Mouse (Mus musculus) limb, embryonic 11.5 days (tissue): ENCODE measurements around the gene Polr2a. TPM values are rescaled to one million over a fixed set of nuclear protein-coding genes. Genes with fewer than 3 reads are reported as not detected.

Experiments
- ATAC-seq: fragments of 200-750 bp; cut with Nextera tagmentation; 2 replicates; pipeline ENCODE4 v1.8.0; 2017; ENCODE audit warnings: low read depth; ENCODE audit not compliant: insufficient number of reproducible peaks, low FRiP score, low TSS enrichment
- DNase-seq: peaks from one replicate; pipeline ENCODE4 v3.0.0-alpha.2; 2015; ENCODE audit warnings: low spot score
- H3K27ac ChIP-seq: fragments of 300-500 bp; sonication (generic); replicated peaks from 2 replicates; pipeline ENCODE4 v1.5.1; 2014; ENCODE audit warnings: low read depth, mild to moderate bottlenecking, low read length
- H3K27me3 ChIP-seq: fragments of 300-500 bp; sonication (generic); 2 replicates; pipeline ENCODE4 v1.6.1; 2014; ENCODE audit warnings: mild to moderate bottlenecking, low read length, mixed read lengths; ENCODE audit not compliant: control insufficient read depth, insufficient read depth
- H3K36me3 ChIP-seq: fragments of 300-500 bp; sonication (generic); 2 replicates; pipeline ENCODE4 v1.6.1; 2014; ENCODE audit warnings: mild to moderate bottlenecking, low read length, moderate library complexity, mixed read lengths; ENCODE audit not compliant: control insufficient read depth, insufficient read depth
- H3K4me1 ChIP-seq: fragments of 300-500 bp; sonication (generic); 2 replicates; pipeline ENCODE4 v1.6.1; 2014; ENCODE audit warnings: low read length, mixed read lengths; ENCODE audit not compliant: control insufficient read depth, insufficient read depth
- H3K4me2 ChIP-seq: fragments of 300-500 bp; sonication (generic); 2 replicates; pipeline ENCODE4 v1.6.1; 2014; ENCODE audit warnings: low read depth, mild to moderate bottlenecking, moderate library complexity; ENCODE audit not compliant: severe bottlenecking
- H3K4me3 ChIP-seq: fragments of 300-500 bp; sonication (generic); 2 replicates; pipeline ENCODE4 v1.5.1; 2014; ENCODE audit warnings: low read depth, low read length
- H3K9ac ChIP-seq: fragments of 300-500 bp; sonication (generic); 2 replicates; pipeline ENCODE4 v1.6.1; 2014; ENCODE audit warnings: mild to moderate bottlenecking, low read length
- H3K9me3 ChIP-seq: fragments of 300-500 bp; sonication (generic); 2 replicates; pipeline ENCODE4 v1.6.1; 2016; ENCODE audit warnings: low read length; ENCODE audit not compliant: control insufficient read depth
- WGBS: fragments of 180-500 bp; shearing (Covaris S2); extraction: QIAGEN DNeasy Blood & Tissue Kit; methylation state at CpG from one replicate; pipeline ENCODE4 v1.1.7; 2014; 5-methylcytosine and 5-hydroxymethylcytosine counted together
- polyA plus RNA-seq: library from polyadenylated mRNA; unstranded; fragments of >200 nt; fragmentation: Nextera tagmentation; extraction: Ambion mirVana; gene quantifications from 2 replicates; pipeline ENCODE4 v1.2.1, GENCODE M21; 2014

Gene Polr2a
- polyA plus RNA-seq, 1 experiment from 2014 or later: 64.0 TPM

- Histone ChIP-seq H3K9ac (no peak overlapping the region), H3K4me1 (no peaks in the 10 kb centered on the region), H3K4me3 (no peak overlapping the region), H3K27me3 (peaks cover 9% of the 10 kb centered on the region; the same call in 1 of the 2 replicates), H3K4me2 (no peak overlapping the region), H3K9me3 (no peaks in the 10 kb centered on the region), H3K27ac (no peak overlapping the region), H3K36me3 (no peaks in the 10 kb centered on the region)
- DNase-seq (no peak), ATAC-seq (no peak)
- WGBS: 66% methylated on average over 26 of the region's 26 CpGs
Observed at GRCm38 (mm10) chr11:69777504-69778257, 19.2 kb upstream of the Polr2a start.

GRCm38 (mm10) chr11:69776488-69776887, 18.1 kb upstream of the Polr2a start:
- H3K36me3 ChIP-seq: no peaks in the 10 kb centered on the region
- H3K4me1 ChIP-seq: no peaks in the 10 kb centered on the region
- H3K27me3 ChIP-seq: peaks cover 9% of the 10 kb centered on the region; the same call in 1 of the 2 replicates
- DNase-seq (no peak), ATAC-seq (no peak)
- H3K9me3 ChIP-seq: no peaks in the 10 kb centered on the region
- H3K4me3 ChIP-seq: no peak overlapping the region
- H3K27ac ChIP-seq: no peak overlapping the region
- H3K4me2 ChIP-seq: no peak overlapping the region
- no peak overlapping the region for H3K9ac ChIP-seq
- WGBS: 78% methylated on average over 20 of the region's 20 CpGs

GRCm38 (mm10) chr11:69775716-69776115, 17.3 kb upstream of the Polr2a start:
- DNase-seq: no peak
- H3K9ac ChIP-seq: no peak overlapping the region
- no peak for ATAC-seq
- no peak overlapping the region for H3K27ac ChIP-seq
- H3K4me2 ChIP-seq: no peak overlapping the region
- no peaks in the 10 kb centered on the region for H3K9me3 ChIP-seq
- H3K4me3 ChIP-seq: no peak overlapping the region
- no peaks in the 10 kb centered on the region for H3K36me3 ChIP-seq
- H3K27me3 ChIP-seq: peaks cover 9% of the 10 kb centered on the region; the same call in 1 of the 2 replicates
- H3K4me1 ChIP-seq: no peaks in the 10 kb centered on the region
- WGBS: 64% methylated on average over 10 of the region's 10 CpGs

GRCm38 (mm10) chr11:69774961-69775360, 16.5 kb upstream of the Polr2a start:
- H3K4me3 ChIP-seq: no peak overlapping the region
- H3K4me1 ChIP-seq: no peaks in the 10 kb centered on the region
- no peaks in the 10 kb centered on the region for H3K36me3 ChIP-seq
- no peaks in the 10 kb centered on the region for H3K9me3 ChIP-seq
- ATAC-seq (no peak), DNase-seq (no peak)
- H3K9ac ChIP-seq: no peak overlapping the region
- no peak overlapping the region for H3K4me2 ChIP-seq
- H3K27ac ChIP-seq: no peak overlapping the region
- 56% methylated on average over 5 of the region's 5 CpGs for WGBS
- H3K27me3 ChIP-seq: peaks cover 9% of the 10 kb centered on the region; the same call in 1 of the 2 replicates

GRCm38 (mm10) chr11:69767625-69767909, 9.1 kb upstream of the Polr2a start:
- Histone ChIP-seq H3K27ac (no peak overlapping the region), H3K9ac (no peak overlapping the region)

GRCm38 (mm10) chr11:69766872-69767624, 8.6 kb upstream of the Polr2a start:
- no peak overlapping the region for H3K9ac ChIP-seq
- ATAC-seq (no peak), DNase-seq (no peak)
- no peaks in the 10 kb centered on the region for H3K27me3 ChIP-seq
- WGBS: 59% methylated on average over 13 of the region's 13 CpGs
- H3K36me3 ChIP-seq: no peaks in the 10 kb centered on the region
- peak overlapping the region; percentile 90 for H3K4me3 ChIP-seq
- peaks cover 15% of the 10 kb centered on the region for H3K4me1 ChIP-seq
- H3K27ac ChIP-seq: no peak overlapping the region
- no peaks in the 10 kb centered on the region for H3K9me3 ChIP-seq
- H3K4me2 ChIP-seq: peak overlapping the region; percentile 87; the same call in 1 of the 2 replicates

More at GRCm38 (mm10) chr11:69767625-69767909, 9.1 kb upstream of the Polr2a start:
- no peaks in the 10 kb centered on the region for H3K9me3 ChIP-seq
- H3K36me3 ChIP-seq: no peaks in the 10 kb centered on the region
- DNase-seq (no peak), ATAC-seq (no peak)
- no peak overlapping the region; the same call in 1 of the 2 replicates for H3K4me3 ChIP-seq
- H3K4me2 ChIP-seq: peak overlapping the region; percentile 14; the same call in 1 of the 2 replicates
- H3K27me3 ChIP-seq: no peaks in the 10 kb centered on the region
- peaks cover 15% of the 10 kb centered on the region for H3K4me1 ChIP-seq
- 64% methylated on average over 4 of the region's 4 CpGs for WGBS

GRCm38 (mm10) chr11:69766126-69766609, 7.7 kb upstream of the Polr2a start:
- peaks cover 15% of the 10 kb centered on the region for H3K4me1 ChIP-seq
- ATAC-seq: peak; percentile 66

GRCm38 (mm10) chr11:69765221-69766125, 7.0 kb upstream of the Polr2a start, which contains the start of gene Zbtb4:
Gene Zbtb4, plus strand, starts transcription at chr11:69765912.
- Histone ChIP-seq H3K27me3 (no peaks in the 10 kb centered on the region), H3K9me3 (no peaks in the 10 kb centered on the region), H3K36me3 (no peaks in the 10 kb centered on the region), H3K27ac (peak within 1 kb of the TSS; percentile 47), H3K4me1 (peaks cover 15% of the 10 kb centered on the region), H3K4me3 (peak within 1 kb of the TSS; percentile 90), H3K4me2 (peak within 1 kb of the TSS; percentile 87), H3K9ac (peak within 1 kb of the TSS; percentile 91)
- DNase-seq (peak; percentile 50), ATAC-seq (peak; percentile 61)
- 25% methylated on average over 32 of the region's 55 CpGs for WGBS

More at GRCm38 (mm10) chr11:69766126-69766609, 7.7 kb upstream of the Polr2a start:
- Histone ChIP-seq H3K36me3 (no peaks in the 10 kb centered on the region), H3K4me2 (peak overlapping the region; percentile 87), H3K9me3 (no peaks in the 10 kb centered on the region), H3K27me3 (no peaks in the 10 kb centered on the region), H3K27ac (peak overlapping the region; percentile 47), H3K4me3 (peak overlapping the region; percentile 90), H3K9ac (peak overlapping the region; percentile 91)
- whole genome bisulfite sequencing: under 1% methylated on average over 37 of the region's 37 CpGs
- peak; percentile 71 for DNase-seq
